Mouse (Mus musculus) CH12.LX (cell line): ENCODE data around the gene Tanc1.

ENCODE experiments used
- BHLHE40 ChIP-seq: IDR thresholded peaks from 2 replicates; pipeline ENCODE4 v1.6.1; 2011; ENCODE audit warnings: mild to moderate bottlenecking, low read depth, low read length, improper control_type of control experiment
- CTCF ChIP-seq, 2 experiments: IDR thresholded peaks in 1 of 2; conservative IDR thresholded peaks in 1 of 2; 2 replicates each; pipeline ENCODE4 v1.5.1; 2011 to 2012; ENCODE audit warnings: low read depth in 2 of 2, low read length in 2 of 2, improper control_type of control experiment in 1 of 2, inconsistent platforms in 1 of 2, mild to moderate bottlenecking in 1 of 2, moderate library complexity in 1 of 2
- E2F4 ChIP-seq: IDR thresholded peaks from 2 replicates; pipeline ENCODE4 v1.6.1; 2011; ENCODE audit warnings: low read depth, low read length, improper control_type of control experiment; ENCODE audit not compliant: insufficient replicate concordance
- EP300 ChIP-seq: IDR thresholded peaks from 2 replicates; pipeline ENCODE4 v1.6.1; 2011; ENCODE audit warnings: low read length, improper control_type of control experiment
- GABPA ChIP-seq: IDR thresholded peaks from 2 replicates; pipeline ENCODE4 v1.6.1; 2012; ENCODE audit warnings: low read depth, low read length, improper control_type of control experiment, inconsistent platforms; ENCODE audit not compliant: insufficient replicate concordance
- MAX ChIP-seq: IDR thresholded peaks from 2 replicates; pipeline ENCODE4 v1.6.1; 2011; ENCODE audit warnings: low read length, improper control_type of control experiment
- MAZ ChIP-seq: IDR thresholded peaks from 2 replicates; pipeline ENCODE4 v1.6.1; 2012; ENCODE audit warnings: low read depth, mild to moderate bottlenecking, inconsistent platforms, low read length, improper control_type of control experiment, moderate library complexity
- MYC ChIP-seq: IDR thresholded peaks from 2 replicates; pipeline ENCODE4 v1.6.1; 2011; ENCODE audit warnings: low read depth, mild to moderate bottlenecking, improper control_type of control experiment, low read length
- POLR2A ChIP-seq: IDR thresholded peaks from 2 replicates; pipeline ENCODE4 v1.6.1; 2011; ENCODE audit warnings: low read depth, mild to moderate bottlenecking, improper control_type of control experiment, low read length
- ZC3H11A ChIP-seq: IDR thresholded peaks from 2 replicates; pipeline ENCODE4 v1.6.1; 2012; ENCODE audit warnings: low read depth, mild to moderate bottlenecking, inconsistent platforms, low read length, improper control_type of control experiment

- TF ChIP-seq EP300 (no peak), GABPA (no peak), CTCF (conservative IDR thresholded peaks at IDR 0.05 in 1 of 2, IDR thresholded peaks at IDR 0.05 in 1 of 2; ENCODE audit: low read depth in 2 of 2, low read length in 2 of 2) (no peak), MAX (no peak), POLR2A (no peak), ZC3H11A (no peak), MYC (no peak), E2F4 (no peak), BHLHE40 (no peak), MAZ (no peak)
Observed at GRCm38 (mm10) chr2:59769385-59769735, 157.5 kb downstream of the Tanc1 start.
